Mouse (Mus musculus) ES-E14 (cell line): ENCODE measurements around the gene Itpa.

ENCODE experiments used
- HCFC1 ChIP-seq: IDR thresholded peaks from 2 replicates; pipeline ENCODE4 v1.6.1; 2012; ENCODE audit warnings: low read length, inconsistent platforms, borderline replicate concordance; ENCODE audit not compliant: insufficient read depth
- ZC3H11A ChIP-seq: IDR thresholded peaks from 2 replicates; pipeline ENCODE4 v1.6.1; 2012; ENCODE audit warnings: low read depth, mild to moderate bottlenecking, inconsistent platforms, low read length, borderline replicate concordance
- ZNF384 ChIP-seq: IDR thresholded peaks from 2 replicates; pipeline ENCODE4 v1.6.1; 2012; ENCODE audit warnings: low read depth, low read length, inconsistent platforms

GRCm38 (mm10) chr2:130642197-130642660, 25.2 kb upstream of the Itpa start:
- TF ChIP-seq ZNF384 (no peak), ZC3H11A (no peak), HCFC1 (no peak)
